Mouse (Mus musculus): ENCODE measurements around the gene Tekt3.

GRCm38 (mm10) chr11:63132501-63133435 lies 71.3 kb downstream of the Tekt3 start:
- no peak for TF ChIP-seq ZNF384 (IDR thresholded peaks at IDR 0.05; ENCODE audit: low read depth, low read length)
- no peak for TF ChIP-seq MAFK (IDR thresholded peaks at IDR 0.05; ENCODE audit: insufficient read depth, low read depth, low read length)
- no peak for TF ChIP-seq HCFC1 (IDR thresholded peaks at IDR 0.05; ENCODE audit: borderline replicate concordance, insufficient read depth, low read length)
- no peak for TF ChIP-seq CHD2 (IDR thresholded peaks at IDR 0.05; ENCODE audit: low read depth, low read length)

Data from ES-E14 (cell line).